Mouse (Mus musculus): ENCODE measurements around the gene 1110002E22Rik. TPM values are rescaled to one million over a fixed set of nuclear protein-coding genes. Genes with fewer than 3 reads are reported as not detected.

The 1110002E22Rik gene
- polyA plus RNA-seq, 1 experiment from 2014 or later = 0.06 TPM

DNA sequence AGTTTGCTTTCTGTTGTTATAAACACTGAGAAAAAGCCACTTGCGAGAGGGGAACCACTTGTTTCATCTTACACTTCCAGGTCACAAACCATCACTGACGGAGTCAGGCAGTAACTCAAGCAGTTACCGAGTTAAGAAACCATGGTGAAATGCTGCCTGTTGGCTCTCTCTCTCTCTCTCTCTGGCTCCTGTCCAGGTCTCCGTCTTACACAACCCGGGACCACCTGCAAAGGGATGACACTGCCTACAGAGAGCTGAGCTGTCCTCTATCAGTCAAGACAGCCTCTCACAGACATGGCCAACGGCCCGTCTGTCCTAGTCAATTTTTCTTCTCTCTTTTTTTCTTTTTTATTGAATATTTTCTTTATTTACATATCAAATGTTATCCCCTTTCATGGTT lies 21.5 kb upstream of the 1110002E22Rik start:
- H3K4me1 ChIP-seq (replicated peaks) = no peaks in the 10 kb centered on the region
- no peak overlapping the region for H3K27ac ChIP-seq
- H3K4me2 ChIP-seq = no peak overlapping the region
- no peaks in the 10 kb centered on the region for H3K9me3 ChIP-seq (replicated peaks)
- 74% methylated on average over 7 of the region's 7 CpGs for WGBS (ENCODE audit: insufficient replicate concordance)
- no peak overlapping the region for H3K4me3 ChIP-seq (replicated peaks)
- DNase-seq (no peak), ATAC-seq (ENCODE audit: low read depth) (no peak)
- no peaks in the 10 kb centered on the region for H3K27me3 ChIP-seq
- no peaks in the 10 kb centered on the region for H3K36me3 ChIP-seq
- H3K9ac ChIP-seq = no peak overlapping the region

- 68% methylated on average over 6 of the region's 6 CpGs for WGBS (ENCODE audit: insufficient replicate concordance)
- H3K27ac ChIP-seq = no peak overlapping the region
- no peak overlapping the region for H3K9ac ChIP-seq
- no peaks in the 10 kb centered on the region for H3K4me1 ChIP-seq (replicated peaks)
- no peaks in the 10 kb centered on the region for H3K36me3 ChIP-seq
- no peak for ATAC-seq (ENCODE audit: low read depth)
- no peak overlapping the region for H3K4me3 ChIP-seq (replicated peaks)
- no peak for DNase-seq
- no peaks in the 10 kb centered on the region for H3K27me3 ChIP-seq
- no peaks in the 10 kb centered on the region for H3K9me3 ChIP-seq (replicated peaks)
- H3K4me2 ChIP-seq = no peak overlapping the region
These were observed 15.3 kb upstream of the 1110002E22Rik start for GRCm38 (mm10) chr3:138049555-138049954.

- Histone ChIP-seq H3K4me3 (replicated peaks) (no peak overlapping the region), H3K9me3 (replicated peaks) (no peaks in the 10 kb centered on the region), H3K9ac (no peak overlapping the region), H3K27me3 (no peaks in the 10 kb centered on the region), H3K4me2 (no peak overlapping the region), H3K27ac (no peak overlapping the region), H3K4me1 (replicated peaks) (no peaks in the 10 kb centered on the region), H3K36me3 (no peaks in the 10 kb centered on the region)
- no peak for ATAC-seq (ENCODE audit: low read depth)
- no peak for DNase-seq
- 64% methylated on average over 11 of the region's 11 CpGs for WGBS (ENCODE audit: insufficient replicate concordance)
These were observed 14.1 kb upstream of the 1110002E22Rik start for GRCm38 (mm10) chr3:138050772-138051171.

GRCm38 (mm10) chr3:138051431-138051830 lies 13.4 kb upstream of the 1110002E22Rik start:
- Histone ChIP-seq H3K4me3 (replicated peaks) (no peak overlapping the region), H3K36me3 (no peaks in the 10 kb centered on the region), H3K27ac (no peak overlapping the region), H3K9ac (no peak overlapping the region), H3K9me3 (replicated peaks) (no peaks in the 10 kb centered on the region), H3K4me2 (no peak overlapping the region), H3K4me1 (replicated peaks) (no peaks in the 10 kb centered on the region), H3K27me3 (no peaks in the 10 kb centered on the region)
- ATAC-seq (ENCODE audit: low read depth) = no peak
- DNase-seq = no peak
- 55% methylated on average over 3 of the region's 3 CpGs for WGBS (ENCODE audit: insufficient replicate concordance)

GRCm38 (mm10) chr3:138053969-138054368 lies 10.9 kb upstream of the 1110002E22Rik start:
- 25% methylated on average over 4 of the region's 4 CpGs for WGBS (ENCODE audit: insufficient replicate concordance)
- DNase-seq (no peak), ATAC-seq (ENCODE audit: low read depth) (no peak)

GRCm38 (mm10) chr3:138056976-138057375 lies 7.9 kb upstream of the 1110002E22Rik start:
- Histone ChIP-seq H3K9me3 (replicated peaks) (no peaks in the 10 kb centered on the region), H3K36me3 (no peaks in the 10 kb centered on the region), H3K4me1 (replicated peaks) (no peaks in the 10 kb centered on the region), H3K27ac (no peak overlapping the region), H3K4me3 (replicated peaks) (no peak overlapping the region), H3K9ac (no peak overlapping the region), H3K4me2 (no peak overlapping the region), H3K27me3 (no peaks in the 10 kb centered on the region)
- DNase-seq (no peak), ATAC-seq (ENCODE audit: low read depth) (no peak)
- WGBS (ENCODE audit: insufficient replicate concordance) = 69% methylated on average over 7 of the region's 7 CpGs

More at GRCm38 (mm10) chr3:138053969-138054368, 10.9 kb upstream of the 1110002E22Rik start:
- no peaks in the 10 kb centered on the region for H3K4me1 ChIP-seq (replicated peaks)
- no peak overlapping the region for H3K4me2 ChIP-seq
- H3K27ac ChIP-seq = no peak overlapping the region
- no peak overlapping the region for H3K9ac ChIP-seq
- H3K4me3 ChIP-seq (replicated peaks) = no peak overlapping the region
- no peaks in the 10 kb centered on the region for H3K36me3 ChIP-seq
- H3K27me3 ChIP-seq = no peaks in the 10 kb centered on the region
- H3K9me3 ChIP-seq (replicated peaks) = no peaks in the 10 kb centered on the region

- Histone ChIP-seq H3K27ac (no peak overlapping the region), H3K4me1 (replicated peaks) (no peaks in the 10 kb centered on the region), H3K27me3 (no peaks in the 10 kb centered on the region), H3K36me3 (no peaks in the 10 kb centered on the region), H3K4me2 (no peak overlapping the region), H3K9ac (no peak overlapping the region), H3K4me3 (replicated peaks) (no peak overlapping the region), H3K9me3 (replicated peaks) (no peaks in the 10 kb centered on the region)
- WGBS (ENCODE audit: insufficient replicate concordance) = 55% methylated on average over 4 of the region's 4 CpGs
- ATAC-seq (ENCODE audit: low read depth) (no peak), DNase-seq (no peak)
These were observed 6.6 kb upstream of the 1110002E22Rik start for GRCm38 (mm10) chr3:138058226-138058625.

- Histone ChIP-seq H3K4me1 (replicated peaks) (no peaks in the 10 kb centered on the region), H3K27me3 (no peaks in the 10 kb centered on the region), H3K36me3 (no peaks in the 10 kb centered on the region), H3K9ac (no peak overlapping the region), H3K27ac (no peak overlapping the region), H3K4me2 (no peak overlapping the region), H3K9me3 (replicated peaks) (no peaks in the 10 kb centered on the region), H3K4me3 (replicated peaks) (no peak overlapping the region)
- ATAC-seq (ENCODE audit: low read depth) (no peak), DNase-seq (no peak)
- WGBS (ENCODE audit: insufficient replicate concordance) = 40% methylated on average over 7 of the region's 7 CpGs
These were observed 4.4 kb upstream of the 1110002E22Rik start for GRCm38 (mm10) chr3:138060429-138060828.

- Histone ChIP-seq H3K9ac (no peak overlapping the region), H3K36me3 (no peaks in the 10 kb centered on the region), H3K4me3 (replicated peaks) (no peak overlapping the region), H3K27ac (no peak overlapping the region), H3K27me3 (no peaks in the 10 kb centered on the region), H3K4me2 (no peak overlapping the region), H3K9me3 (replicated peaks) (no peaks in the 10 kb centered on the region), H3K4me1 (replicated peaks) (no peaks in the 10 kb centered on the region)
- no peak for ATAC-seq (ENCODE audit: low read depth)
- 33% methylated on average over 9 of the region's 9 CpGs for WGBS (ENCODE audit: insufficient replicate concordance)
- DNase-seq = no peak
These were observed 3.5 kb upstream of the 1110002E22Rik start for GRCm38 (mm10) chr3:138061205-138061911.

- Histone ChIP-seq H3K9ac (no peak overlapping the region), H3K9me3 (replicated peaks) (no peaks in the 10 kb centered on the region), H3K4me1 (replicated peaks) (no peaks in the 10 kb centered on the region), H3K4me3 (replicated peaks) (no peak overlapping the region), H3K36me3 (no peaks in the 10 kb centered on the region), H3K27ac (no peak overlapping the region), H3K27me3 (no peaks in the 10 kb centered on the region), H3K4me2 (no peak overlapping the region)
- 61% methylated on average over 4 of the region's 4 CpGs for WGBS (ENCODE audit: insufficient replicate concordance)
- no peak for DNase-seq
- ATAC-seq (ENCODE audit: low read depth) = no peak
These were observed 2.2 kb upstream of the 1110002E22Rik start for GRCm38 (mm10) chr3:138062673-138063072.

GRCm38 (mm10) chr3:138063731-138064329 lies 1.0 kb upstream of the 1110002E22Rik start:
- no peak overlapping the region for H3K4me3 ChIP-seq (replicated peaks)
- ATAC-seq (ENCODE audit: low read depth) (no peak), DNase-seq (no peak)
- no peaks in the 10 kb centered on the region for H3K27me3 ChIP-seq
- H3K36me3 ChIP-seq = no peaks in the 10 kb centered on the region
- WGBS (ENCODE audit: insufficient replicate concordance) = 61% methylated on average over 14 of the region's 14 CpGs
- H3K9me3 ChIP-seq (replicated peaks) = no peaks in the 10 kb centered on the region
- no peak overlapping the region for H3K27ac ChIP-seq
- H3K4me1 ChIP-seq (replicated peaks) = no peaks in the 10 kb centered on the region
- no peak overlapping the region for H3K9ac ChIP-seq
- no peak overlapping the region for H3K4me2 ChIP-seq

- Histone ChIP-seq H3K9ac (no peak overlapping the region), H3K27me3 (no peaks in the 10 kb centered on the region), H3K4me3 (replicated peaks) (no peak overlapping the region), H3K4me1 (replicated peaks) (no peaks in the 10 kb centered on the region), H3K27ac (no peak overlapping the region), H3K9me3 (replicated peaks) (no peaks in the 10 kb centered on the region), H3K4me2 (no peak overlapping the region), H3K36me3 (no peaks in the 10 kb centered on the region)
- ATAC-seq (ENCODE audit: low read depth) = no peak
- WGBS (ENCODE audit: insufficient replicate concordance) = 81% methylated on average over 16 of the region's 16 CpGs
- no peak for DNase-seq
These were observed 1.1 kb downstream of the 1110002E22Rik start for GRCm38 (mm10) chr3:138065930-138066329.

Measured in liver, embryonic 13.5 days (tissue).